Mouse (Mus musculus): Measurements from ENCODE around the gene Reln.

DNA sequence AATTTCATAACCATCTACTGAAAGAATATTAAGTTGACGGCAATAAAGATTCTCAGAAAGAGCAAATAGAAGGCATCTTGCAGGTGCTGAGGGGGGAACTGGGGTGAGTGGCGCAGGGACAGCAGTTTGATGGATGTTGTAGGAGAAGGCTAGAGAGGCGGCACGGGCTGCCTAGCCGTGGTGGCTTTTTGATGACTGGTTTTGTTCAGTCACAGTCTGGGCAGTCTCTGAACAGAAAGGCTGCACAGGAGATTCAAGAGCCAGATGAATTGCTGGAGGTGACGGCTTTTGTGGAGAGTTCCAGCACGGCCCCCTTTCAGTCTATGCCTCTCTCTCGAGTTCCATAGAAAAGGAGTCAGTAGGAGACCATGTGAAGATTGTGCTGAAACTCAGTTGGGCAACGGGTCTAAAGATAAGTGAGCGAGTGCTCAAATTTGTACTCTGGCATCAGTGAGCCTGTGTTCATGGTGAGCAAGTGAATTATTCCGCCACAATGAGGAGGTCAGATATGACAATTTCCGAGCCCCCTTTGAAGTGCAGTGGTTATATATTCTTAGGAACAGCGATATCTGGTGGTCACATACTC is 409.6 kb downstream of the Reln start:
- TF ChIP-seq CTCF (conservative IDR thresholded peaks at IDR 0.05; ENCODE audit: low read length) (no peak), NANOG (IDR thresholded peaks at IDR 0.05; ENCODE audit: borderline replicate concordance, low read length) (no peak)
